Mouse (Mus musculus) lung, postnatal 0 days (tissue): ENCODE results near the gene Klhdc10. TPM values are rescaled to one million over a fixed set of nuclear protein-coding genes. Genes with fewer than 3 reads are reported as not detected.

ENCODE experiments used
- ATAC-seq: fragments of 200-750 bp; cut with Nextera tagmentation; 2 replicates; pipeline ENCODE4 v1.8.0; 2017; ENCODE audit warnings: moderate library complexity
- DNase-seq: peaks from one replicate; pipeline ENCODE4 v3.0.0-alpha.2; 2016; ENCODE audit warnings: low spot score
- H3K27ac ChIP-seq: fragments of 300-500 bp; sonication (generic); 2 replicates; pipeline ENCODE4 v1.5.1; 2014; ENCODE audit warnings: antibody characterized with exemption, mild to moderate bottlenecking, low read length, mixed read lengths
- H3K27me3 ChIP-seq: fragments of 300-500 bp; sonication (generic); replicated peaks from 2 replicates; pipeline ENCODE4 v1.6.1; 2014; ENCODE audit warnings: low read length, mixed read lengths; ENCODE audit not compliant: insufficient read depth
- H3K36me3 ChIP-seq: fragments of 300-500 bp; sonication (generic); 2 replicates; pipeline ENCODE4 v1.6.1; 2014; ENCODE audit warnings: low read length, mixed read lengths; ENCODE audit not compliant: insufficient read depth
- H3K4me1 ChIP-seq: fragments of 300-500 bp; sonication (generic); 2 replicates; pipeline ENCODE4 v1.6.1; 2014; ENCODE audit warnings: antibody characterized with exemption, low read depth, low read length, mixed read lengths; ENCODE audit not compliant: insufficient read depth
- H3K4me2 ChIP-seq: fragments of 300-500 bp; sonication (generic); replicated peaks from 2 replicates; pipeline ENCODE4 v1.6.1; 2014; ENCODE audit warnings: low read depth, mild to moderate bottlenecking, low read length, moderate library complexity, mixed read lengths
- H3K4me3 ChIP-seq: fragments of 300-500 bp; sonication (generic); 2 replicates; pipeline ENCODE4 v1.5.1; 2014; ENCODE audit warnings: low read depth, low read length
- H3K9ac ChIP-seq: fragments of 300-500 bp; sonication (generic); replicated peaks from 2 replicates; pipeline ENCODE4 v1.6.1; 2014; ENCODE audit warnings: low read depth, mild to moderate bottlenecking
- H3K9me3 ChIP-seq: fragments of 300-500 bp; sonication (generic); 2 replicates; pipeline ENCODE4 v1.6.1; 2016; ENCODE audit warnings: low read length, mixed read lengths
- CTCF ChIP-seq: IDR thresholded peaks from 2 replicates; pipeline ENCODE4 v1.5.1; 2016; ENCODE audit warnings: antibody characterized with exemption, mild to moderate bottlenecking
- EP300 ChIP-seq: IDR thresholded peaks from 2 replicates; pipeline ENCODE4 v1.6.1; 2016; ENCODE audit warnings: antibody characterized with exemption, mild to moderate bottlenecking, control low read depth
- WGBS: fragments of 180-500 bp; shearing (Covaris S2); extraction: QIAGEN DNeasy Blood & Tissue Kit; methylation state at CpG from one replicate; pipeline ENCODE4 v1.1.7; 2014; 5-methylcytosine and 5-hydroxymethylcytosine counted together
- polyA plus RNA-seq: library from polyadenylated mRNA; unstranded; fragments of >200 nt; fragmentation: Nextera tagmentation; extraction: Ambion mirVana; gene quantifications from 2 replicates; pipeline ENCODE4 v1.2.1, GENCODE M21; 2015

Klhdc10 gene
- polyA plus RNA-seq, 1 experiment from 2014 or later, result 7.9 TPM

GRCm38 (mm10) chr6:30482908-30483307 is 81.2 kb downstream of the Klhdc10 start:
- H3K36me3 ChIP-seq, result peaks cover 31% of the 10 kb centered on the region
- H3K4me3 ChIP-seq, result no peak overlapping the region
- no peaks in the 10 kb centered on the region for H3K4me1 ChIP-seq
- no peaks in the 10 kb centered on the region for H3K27me3 ChIP-seq
- TF ChIP-seq CTCF, result no peak
- no peak for TF ChIP-seq EP300
- H3K4me2 ChIP-seq, result no peak overlapping the region
- H3K27ac ChIP-seq, result no peak overlapping the region
- no peaks in the 10 kb centered on the region for H3K9me3 ChIP-seq
- DNase-seq, result no peak
- H3K9ac ChIP-seq, result no peak overlapping the region
- WGBS, result 89% methylated on average over 2 of the region's 2 CpGs
- no peak for ATAC-seq

- DNase-seq (no peak), ATAC-seq (no peak)
- Histone ChIP-seq H3K27me3 (no peaks in the 10 kb centered on the region), H3K4me3 (no peak overlapping the region), H3K4me1 (no peaks in the 10 kb centered on the region), H3K4me2 (no peak overlapping the region), H3K36me3 (peaks cover 27% of the 10 kb centered on the region; the same call in 1 of the 2 replicates), H3K9me3 (no peaks in the 10 kb centered on the region), H3K27ac (no peak overlapping the region), H3K9ac (no peak overlapping the region)
- no peak for TF ChIP-seq CTCF
- no peak for TF ChIP-seq EP300
- WGBS, result 85% methylated on average over 6 of the region's 6 CpGs
Observed at GRCm38 (mm10) chr6:30486504-30486903, 84.8 kb downstream of the Klhdc10 start.

- Histone ChIP-seq H3K4me2 (no peak overlapping the region), H3K4me1 (no peaks in the 10 kb centered on the region), H3K9me3 (no peaks in the 10 kb centered on the region), H3K27ac (no peak overlapping the region), H3K27me3 (no peaks in the 10 kb centered on the region), H3K4me3 (no peak overlapping the region), H3K9ac (no peak overlapping the region), H3K36me3 (peaks cover 19% of the 10 kb centered on the region)
- ATAC-seq, result no peak
- TF ChIP-seq CTCF (no peak), EP300 (no peak)
- 48% methylated on average over 3 of the region's 3 CpGs for WGBS
- no peak for DNase-seq
Observed at GRCm38 (mm10) chr6:30499049-30499448, 97.4 kb downstream of the Klhdc10 start.

Other genes starting within 250 kb of the Klhdc10 start
- 34.5 and 40.3 TPM in 2 replicates for gene Ube2h, start 97.3 kb upstream of the Klhdc10 start, polyA plus RNA-seq
- gene Zc3hc1, start 10.8 kb upstream of the Klhdc10 start, polyA plus RNA-seq, result 22.9 and 23.6 TPM in 2 replicates
- 14.6 TPM in 2 replicates for gene Tmem209, start 107.9 kb downstream of the Klhdc10 start, polyA plus RNA-seq
- 0.12 TPM in 1 of 2 replicates, not detected in the other for gene Ssmem1, start 108.0 kb downstream of the Klhdc10 start, polyA plus RNA-seq
- gene Cpa2, start 139.7 kb downstream of the Klhdc10 start, polyA plus RNA-seq, result 2.7 and 3.0 TPM in 2 replicates
- 0.05 and 0.07 TPM in 2 replicates for gene Cpa4, start 166.5 kb downstream of the Klhdc10 start, polyA plus RNA-seq
- not detected in 2 replicates for gene Cpa5, start 209.1 kb downstream of the Klhdc10 start, polyA plus RNA-seq
- 8.8 and 11.2 TPM in 2 replicates for gene Cpa1, start 237.3 kb downstream of the Klhdc10 start, polyA plus RNA-seq